Mouse (Mus musculus) spleen, adult 2 months (tissue): ENCODE results near the gene Cebpa.

Experiments
- CTCF ChIP-seq: fragments of 200-500 bp; IDR thresholded peaks from 2 replicates; pipeline ENCODE4 v1.5.1; 2011; ENCODE audit warnings: mild to moderate bottlenecking, inconsistent platforms; ENCODE audit not compliant: insufficient read depth, insufficient read length, insufficient replicate concordance; ENCODE audit errors: extremely low read depth
- POLR2A ChIP-seq: fragments of 200-500 bp; IDR thresholded peaks from 2 replicates; pipeline ENCODE4 v1.6.1; 2011; ENCODE audit warnings: low read depth, low read length, inconsistent platforms

- TF ChIP-seq CTCF (no peak), POLR2A (no peak)
Observed at GRCm38 (mm10) chr7:35107630-35108029, 11.5 kb upstream of the Cebpa start.
